Mouse (Mus musculus): ENCODE measurements around the gene Prune2.

The Prune2 gene

DNA sequence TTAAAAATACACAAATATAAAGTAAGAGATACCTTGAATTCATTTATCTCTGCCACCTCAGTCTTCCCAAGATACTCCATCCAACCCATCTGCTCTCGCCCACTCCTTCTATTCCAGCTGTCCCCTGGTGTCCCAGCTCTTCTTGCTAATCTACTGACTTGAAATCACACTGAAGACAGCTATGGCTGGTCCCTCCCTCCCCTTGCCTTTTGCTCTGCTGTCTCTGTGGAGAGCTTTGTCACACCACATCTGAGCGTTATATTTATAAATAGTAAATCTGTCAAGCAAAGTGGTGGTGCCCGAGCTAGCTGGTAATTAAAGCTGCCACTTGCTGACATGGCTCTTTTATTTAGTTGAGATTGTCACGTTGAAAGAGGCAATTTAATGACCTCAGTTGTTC is 224.6 kb downstream of the Prune2 start:
- in situ Hi-C loops (cut with MboI) = no loop called here

DNA sequence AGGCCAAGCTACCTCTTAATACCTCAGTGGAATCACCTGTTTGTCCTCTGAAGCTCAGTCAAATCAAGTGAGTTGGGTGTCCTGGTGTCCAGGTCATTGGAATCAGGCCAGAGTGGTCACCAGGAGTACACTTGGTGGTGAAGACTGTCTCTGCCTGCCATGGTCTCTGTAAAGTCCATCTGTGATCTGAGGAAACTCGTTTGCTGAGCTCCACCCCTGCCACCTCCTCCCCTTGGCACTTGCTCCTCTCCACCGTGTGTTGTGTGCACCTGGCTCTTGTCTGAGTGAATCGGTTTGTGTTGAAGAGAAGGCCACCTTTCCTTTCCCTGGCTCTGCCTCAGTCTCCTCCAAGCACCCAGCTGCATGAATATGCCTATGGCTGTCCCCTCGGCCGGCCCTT is 238.8 kb downstream of the Prune2 start:
- in situ Hi-C loops (cut with MboI) = no loop called here

DNA sequence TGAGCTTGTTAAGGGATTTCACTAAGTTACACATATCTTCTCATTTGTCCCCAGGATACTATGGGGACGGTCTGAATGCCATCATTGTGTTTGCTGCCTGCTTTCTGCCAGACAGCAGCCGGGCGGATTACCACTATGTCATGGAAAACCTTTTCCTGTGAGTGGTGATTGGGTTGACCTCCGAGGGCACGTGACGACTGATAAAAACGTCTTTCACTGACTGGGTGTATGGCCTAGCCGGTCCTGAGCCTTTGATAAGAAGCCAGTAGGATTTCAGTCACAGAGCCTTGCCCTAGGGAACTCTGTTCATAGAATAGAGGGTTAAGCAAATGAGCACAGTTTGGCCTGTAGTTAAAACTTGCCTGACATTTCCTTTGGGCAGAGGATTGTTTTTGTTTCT is 243.1 kb downstream of the Prune2 start:
- in situ Hi-C loops (cut with MboI) = no loop called here

DNA sequence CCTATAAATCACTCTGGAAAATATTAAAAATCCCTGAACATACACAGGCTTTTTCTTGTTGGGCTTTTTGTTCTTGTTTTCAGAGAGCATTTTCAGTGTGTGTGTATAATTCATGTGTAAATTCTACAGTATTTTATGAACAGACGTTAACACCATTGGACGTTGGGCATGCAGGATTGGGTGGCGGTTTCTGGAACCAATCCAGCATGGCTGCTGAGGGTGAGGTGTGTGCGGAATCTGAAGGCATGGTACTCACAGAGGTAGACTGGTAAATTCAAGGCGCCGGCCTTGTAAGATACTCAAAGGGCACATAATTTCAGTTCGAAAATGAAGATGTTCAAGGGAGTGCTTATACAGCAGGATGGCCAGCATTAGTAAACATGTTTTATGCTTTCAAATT is 251.2 kb downstream of the Prune2 start:
- in situ Hi-C loops (cut with MboI) = no loop called here

DNA sequence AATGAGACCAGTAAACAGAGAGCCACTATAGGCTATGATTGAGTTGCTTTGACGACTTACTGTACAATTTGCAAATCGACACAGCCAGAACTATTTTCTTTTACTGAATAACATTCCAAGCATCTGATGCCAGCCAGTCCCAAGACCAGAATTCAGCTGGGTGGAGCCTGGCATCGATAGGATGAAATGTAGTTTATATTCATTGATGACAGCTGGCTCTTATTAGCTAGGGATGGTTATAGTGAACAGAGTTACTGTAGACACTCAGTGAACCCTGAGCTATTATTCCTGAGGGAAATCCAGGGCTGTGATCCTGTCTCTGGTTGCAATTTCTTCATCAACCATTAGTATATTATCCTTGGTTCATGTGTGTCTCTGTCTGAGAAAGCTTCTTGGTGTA is 254.6 kb downstream of the Prune2 start:
- in situ Hi-C loops (cut with MboI) = no loop called here

DNA sequence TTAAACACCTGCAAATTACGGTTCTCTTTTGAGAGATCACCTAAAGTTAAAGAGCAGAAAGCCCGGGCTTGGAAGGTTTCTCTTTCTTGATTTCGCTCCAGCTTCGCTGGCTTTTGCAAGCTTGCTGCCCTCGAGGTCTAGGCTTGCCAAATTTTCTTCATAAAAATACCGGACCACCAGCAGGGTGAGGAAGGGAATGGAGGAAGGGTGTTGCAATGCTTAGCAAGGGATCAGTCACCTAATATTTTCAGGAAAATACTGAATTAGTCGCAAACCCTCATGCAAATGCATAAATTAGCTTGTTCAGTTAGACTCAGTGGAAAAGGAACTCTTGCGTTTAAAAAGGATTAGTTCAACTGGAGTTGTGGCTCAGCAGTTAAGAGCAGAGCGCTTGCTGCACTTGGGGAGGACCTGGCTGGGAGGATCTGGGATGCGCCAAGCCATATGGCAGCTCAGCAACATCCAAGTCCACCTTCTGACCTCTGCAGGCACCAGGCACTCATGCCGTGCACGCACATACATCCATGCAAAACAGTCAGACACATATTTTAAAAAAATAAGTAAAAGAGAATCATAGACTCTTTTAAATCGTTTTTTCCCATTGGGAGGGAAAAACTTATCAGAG is 259.1 kb downstream of the Prune2 start:
- in situ Hi-C loops (cut with MboI) = no loop called here

DNA sequence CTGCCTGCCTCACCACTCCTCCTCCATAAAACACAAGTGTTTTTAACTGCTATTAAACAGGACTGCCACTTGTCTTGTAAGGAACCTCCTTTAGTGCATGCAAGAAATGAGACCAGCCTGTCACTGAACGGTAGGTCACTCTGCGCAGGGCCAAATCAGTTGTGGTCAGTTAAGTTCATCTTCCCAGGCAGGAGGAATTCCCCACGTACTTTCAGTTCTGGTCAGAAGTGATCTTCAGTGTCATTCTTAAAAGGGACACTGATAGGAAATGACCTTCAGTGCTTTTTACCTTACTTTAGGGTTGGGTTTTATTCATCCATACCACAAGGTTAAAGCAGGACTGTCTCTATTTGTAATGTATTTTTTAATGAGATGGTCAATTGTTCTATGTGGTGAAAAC is 262.3 kb downstream of the Prune2 start:
- in situ Hi-C loops (cut with MboI) = no loop called here

DNA sequence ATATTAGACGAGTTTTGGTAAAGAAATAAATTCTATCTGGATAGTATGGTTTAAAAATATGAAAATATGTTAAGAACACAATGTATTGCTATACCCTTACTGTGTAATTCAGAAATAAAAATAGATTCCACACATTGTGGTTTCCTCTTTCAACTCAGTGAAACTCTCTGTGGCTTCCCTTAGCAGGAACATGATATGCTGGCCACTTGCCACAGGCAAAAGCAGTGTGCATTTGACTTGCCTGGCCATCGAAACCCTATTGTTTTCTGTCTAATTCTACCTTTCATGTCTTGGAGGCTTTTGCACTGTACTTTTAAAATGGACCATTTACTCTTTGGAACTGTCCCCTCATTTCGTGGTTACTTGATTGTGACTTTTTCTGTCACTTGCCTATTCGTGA is 267.9 kb downstream of the Prune2 start:
- in situ Hi-C loops (cut with MboI) = no loop called here

DNA sequence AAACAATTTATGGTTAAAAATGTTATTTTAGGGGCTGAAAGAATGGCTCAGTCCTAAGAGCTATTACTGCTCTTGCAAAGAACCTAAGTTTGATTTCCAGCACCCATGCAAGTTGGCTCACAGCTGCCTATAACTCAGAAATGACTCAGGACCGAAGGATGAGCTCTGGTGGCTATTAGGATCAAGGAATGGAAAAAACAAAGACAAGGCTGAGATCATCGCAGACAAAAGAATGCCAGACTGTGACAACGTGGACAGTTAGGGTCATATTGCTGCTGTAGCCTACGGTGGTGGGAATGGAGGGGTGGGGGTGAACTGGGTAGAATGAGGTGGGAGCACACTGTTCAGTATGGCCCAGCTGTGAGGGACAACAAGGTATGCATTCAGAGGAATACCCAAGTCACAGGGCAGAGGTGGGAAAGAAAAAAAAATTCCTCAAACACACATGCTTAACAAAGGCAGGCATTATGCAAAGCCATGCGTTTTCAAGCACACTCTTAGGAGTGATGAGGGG is 269.7 kb downstream of the Prune2 start:
- in situ Hi-C loops (cut with MboI) = no loop called here

DNA sequence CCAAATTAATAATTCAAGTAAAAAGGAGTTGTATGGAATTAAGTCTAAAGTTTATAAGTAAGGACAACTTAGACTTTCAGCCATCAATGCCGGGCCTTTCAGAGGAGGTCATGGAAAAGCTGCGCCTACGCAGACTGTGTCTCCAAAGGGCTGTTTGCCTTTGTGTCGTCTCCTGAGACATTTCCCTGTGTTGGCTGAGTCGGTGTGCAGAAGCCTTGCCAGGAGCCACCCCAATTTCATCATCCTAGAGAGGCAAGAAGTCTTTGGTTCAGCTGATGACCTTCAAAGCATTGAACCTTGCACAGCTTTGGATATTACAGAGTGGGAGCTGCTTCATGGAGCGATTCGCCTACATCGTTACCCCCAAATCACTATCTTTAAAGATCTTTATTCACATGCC is 270.2 kb downstream of the Prune2 start:
- in situ Hi-C loops (cut with MboI) = no loop called here

DNA sequence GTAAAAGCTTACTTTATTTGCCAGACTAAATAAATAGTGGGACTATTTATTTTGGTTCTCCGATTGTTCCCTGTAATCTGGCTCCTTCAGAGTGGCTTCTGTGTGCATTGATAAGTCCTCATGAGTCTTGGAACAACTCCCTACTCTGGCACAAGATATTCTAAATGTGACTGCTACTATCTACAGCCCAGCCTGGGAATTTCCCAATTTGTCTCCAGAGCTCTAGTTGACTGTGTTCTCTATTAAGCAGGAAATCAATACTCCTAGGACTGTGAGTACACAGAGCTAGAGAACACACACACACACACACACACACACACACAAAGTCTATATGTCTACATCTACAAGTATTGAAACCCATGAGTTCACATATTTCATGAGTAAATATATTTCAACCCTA is 274.1 kb downstream of the Prune2 start:
- in situ Hi-C loops (cut with MboI) = no loop called here

DNA sequence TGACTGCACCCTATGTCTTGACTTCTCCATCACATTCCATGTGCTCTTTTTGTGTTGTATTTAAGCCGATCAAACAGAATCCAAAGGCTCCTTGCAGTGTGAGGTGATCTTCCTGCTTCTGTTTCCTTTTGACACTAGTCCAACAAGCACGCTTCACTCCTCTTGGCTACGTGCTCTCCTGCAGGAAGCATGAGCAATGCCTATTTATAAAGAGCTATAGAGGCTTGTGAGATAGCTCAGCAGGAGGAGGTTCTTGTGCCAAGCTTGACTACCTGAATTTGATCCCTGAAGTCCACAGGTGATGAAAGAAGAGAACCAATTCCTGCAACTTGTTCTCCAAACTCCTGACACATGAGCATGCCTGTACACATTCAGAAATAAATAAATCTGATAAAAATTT is 282.6 kb downstream of the Prune2 start:
- in situ Hi-C loops (cut with MboI) = no loop called here

DNA sequence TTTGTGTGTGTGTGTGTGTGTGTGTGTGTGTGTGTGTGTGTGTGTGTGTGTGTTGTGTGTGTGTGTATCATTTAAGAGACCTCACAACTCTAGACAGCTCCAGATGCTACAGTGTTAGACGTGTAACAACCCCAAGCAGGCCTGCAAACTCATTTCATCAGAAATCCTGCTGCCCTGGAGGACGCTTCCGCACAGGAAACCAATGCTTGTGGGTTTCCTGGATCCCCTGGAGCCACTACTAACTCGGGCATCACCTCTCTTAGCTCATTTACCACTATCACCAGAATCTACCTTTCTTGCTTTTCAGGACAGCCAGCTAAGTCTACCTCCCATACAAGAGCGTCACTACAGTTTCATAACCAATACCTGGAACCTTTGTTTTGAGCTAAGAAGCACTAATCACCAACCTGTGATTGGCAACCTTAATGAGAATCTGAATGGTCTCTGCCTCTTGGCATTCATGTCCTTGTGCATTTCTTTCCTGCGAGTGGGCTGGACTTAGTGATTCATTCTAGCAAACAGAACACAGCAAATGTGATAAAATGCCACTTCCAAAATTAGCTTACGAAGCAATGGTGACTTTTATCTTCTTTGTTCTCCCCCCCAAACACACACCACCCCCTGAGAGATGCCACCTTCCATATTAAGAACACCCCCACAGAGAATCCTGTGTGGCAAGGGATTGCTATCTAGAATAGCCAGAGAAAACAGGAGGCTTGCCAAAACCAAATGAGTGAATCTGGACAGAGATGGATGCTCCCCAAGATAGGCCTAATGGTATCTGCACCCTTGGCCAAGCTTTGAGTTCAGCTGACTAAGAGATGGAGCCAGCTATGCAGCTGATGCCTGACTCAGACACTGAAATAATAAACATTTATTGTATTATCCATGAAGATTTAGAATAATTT is 284.5 kb downstream of the Prune2 start:
- in situ Hi-C loops (cut with MboI) = no loop called here

DNA sequence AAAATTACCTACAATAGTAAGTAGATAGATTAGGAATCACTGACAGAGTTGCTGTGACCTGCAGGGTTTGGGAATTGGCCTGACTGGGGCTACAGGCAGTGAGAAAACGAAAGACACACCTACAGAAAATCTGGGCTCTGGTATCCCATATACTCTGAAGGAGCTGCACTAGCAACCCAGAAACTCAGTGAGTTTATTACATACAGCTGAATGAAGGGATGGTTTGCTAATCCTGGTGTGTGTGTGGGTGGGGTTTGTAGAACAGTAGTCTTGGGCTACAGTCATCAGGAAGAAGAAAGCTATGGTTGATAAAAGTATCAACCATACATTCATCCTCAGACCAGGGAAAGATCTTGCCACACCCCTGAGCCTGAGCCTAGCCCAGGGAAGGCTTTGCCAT is 285.3 kb downstream of the Prune2 start:
- in situ Hi-C loops (cut with MboI) = no loop called here

DNA sequence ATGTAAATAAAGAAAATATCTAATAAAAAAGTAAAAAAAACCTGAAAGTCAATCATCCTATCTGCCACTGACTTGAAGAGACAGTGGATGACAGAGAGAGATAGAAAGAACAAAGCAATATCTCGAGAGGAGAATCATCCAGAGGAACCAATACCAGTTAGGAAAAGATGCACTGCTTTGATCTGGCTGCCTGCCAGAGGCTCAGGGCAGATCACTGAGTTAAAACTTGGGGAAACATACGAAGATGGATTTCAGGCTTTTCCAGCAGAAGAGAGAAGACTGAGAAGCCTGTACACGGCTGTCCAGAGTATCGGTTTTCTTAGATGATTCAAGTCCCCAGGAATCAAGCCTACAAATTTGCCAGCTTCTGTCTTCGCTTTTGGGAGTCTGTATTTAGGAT is 287.0 kb downstream of the Prune2 start:
- in situ Hi-C loops (cut with MboI) = no loop called here

DNA sequence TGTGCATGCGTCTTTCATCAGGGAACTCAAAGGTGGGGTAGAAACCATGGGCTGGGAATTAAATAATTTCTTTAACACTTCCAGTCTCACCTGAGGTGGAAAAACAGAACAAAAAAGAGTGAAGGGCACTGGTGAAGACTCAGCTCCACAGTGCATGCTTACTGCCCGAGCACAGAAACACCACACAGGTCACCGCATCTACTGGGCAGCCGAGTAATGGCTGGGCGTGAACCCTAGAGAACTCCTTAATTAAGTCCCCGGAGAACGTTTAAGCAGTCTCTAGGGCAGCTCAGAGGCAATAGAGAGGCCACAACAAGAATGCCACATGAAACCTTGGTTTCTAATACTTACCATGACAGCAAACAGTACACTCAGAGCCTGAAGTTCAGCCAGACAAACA is 288.6 kb downstream of the Prune2 start:
- in situ Hi-C loops (cut with MboI) = no loop called here

DNA sequence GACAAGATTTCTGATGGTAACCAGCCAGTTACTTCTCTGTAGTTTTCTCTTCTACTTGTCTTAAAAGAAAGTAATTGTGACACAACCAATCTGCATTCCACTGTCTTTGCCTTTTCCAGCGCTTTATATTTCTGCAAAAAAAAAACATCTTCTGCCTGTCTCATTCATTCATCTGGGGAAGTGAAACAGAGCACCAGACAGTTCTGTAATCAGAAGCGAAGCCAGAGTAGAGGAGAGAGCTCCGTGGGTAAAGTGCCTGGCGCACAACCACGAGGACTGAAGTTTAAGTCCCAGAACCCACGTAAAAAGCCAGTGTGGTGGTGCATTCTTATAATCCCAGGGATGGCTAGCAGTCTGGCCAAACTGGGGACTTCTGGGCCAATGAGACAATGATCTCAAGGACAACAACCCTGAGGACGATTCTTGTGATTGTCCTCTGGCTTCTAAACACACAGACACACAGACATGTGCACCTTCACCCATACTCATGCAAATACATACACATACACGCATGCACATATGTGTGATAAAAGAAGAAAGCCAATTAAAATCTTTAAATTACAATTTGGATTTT is 291.5 kb downstream of the Prune2 start:
- in situ Hi-C loops (cut with MboI) = no loop called here

DNA sequence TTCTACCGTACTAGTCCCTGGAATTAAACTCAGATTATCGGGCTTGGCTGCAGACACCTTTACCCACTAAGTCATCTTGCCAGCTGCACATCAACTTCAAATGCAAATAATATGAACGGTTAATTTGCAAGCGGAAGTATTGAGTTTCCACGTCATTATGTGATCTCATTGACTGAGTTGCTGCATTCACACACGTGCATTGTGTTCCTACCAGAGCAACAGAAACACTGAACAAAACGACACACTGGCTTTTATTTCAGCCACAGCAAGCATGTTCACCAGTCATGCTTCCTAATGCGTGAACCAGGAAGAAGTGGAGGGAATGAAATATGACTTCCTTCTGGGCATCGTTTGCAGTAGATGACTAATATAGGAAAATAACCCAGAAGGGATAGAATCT is 293.8 kb downstream of the Prune2 start:
- in situ Hi-C loops (cut with MboI) = loop anchor here (10.0 kb wide), 1 partner anchor 105 kb away; no protein-coding TSS in a partner anchor

DNA sequence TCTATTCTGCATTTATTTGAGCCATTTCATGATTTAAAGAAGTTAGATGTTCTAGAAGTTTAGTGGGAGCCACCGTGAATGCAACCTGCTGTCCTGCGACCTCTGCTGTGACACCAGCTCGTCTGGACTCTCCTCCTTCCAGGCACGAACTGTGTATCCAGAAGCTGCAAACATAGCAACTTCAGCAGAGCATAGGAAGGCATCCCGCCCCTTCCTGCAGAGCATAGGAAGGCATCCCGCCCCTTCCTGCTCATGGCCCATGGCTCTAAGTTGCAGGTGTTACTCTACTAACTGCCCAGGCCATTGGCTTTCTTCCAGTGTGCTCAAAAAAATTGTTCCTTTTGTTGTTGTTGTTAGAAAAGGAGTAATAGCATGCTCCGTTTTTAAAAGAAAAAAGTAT is 294.9 kb downstream of the Prune2 start:
- in situ Hi-C loops (cut with MboI) = loop anchor here (10.0 kb wide), 1 partner anchor 104 kb away; no protein-coding TSS in a partner anchor

DNA sequence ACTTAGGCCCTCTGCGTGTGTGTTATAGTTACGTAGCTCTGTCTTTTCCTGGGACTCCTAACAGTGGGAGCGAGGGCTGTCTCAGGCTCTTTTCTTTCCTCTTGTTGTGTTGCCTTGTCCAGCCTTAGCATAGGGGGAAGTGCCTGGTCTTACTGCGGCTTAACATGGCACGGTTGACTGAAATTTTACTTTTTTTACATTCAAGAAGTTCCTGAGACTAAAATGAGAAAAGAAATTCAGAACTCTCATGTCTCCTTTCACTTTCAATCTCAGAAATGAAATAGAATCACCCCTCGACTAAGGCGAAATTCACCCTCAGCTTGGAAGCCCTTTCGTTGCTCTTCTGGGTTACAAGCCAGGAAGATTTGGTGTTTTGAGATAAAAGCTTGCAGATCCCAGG is 295.5 kb downstream of the Prune2 start:
- in situ Hi-C loops (cut with MboI) = loop anchor here (10.0 kb wide), 1 partner anchor 103 kb away; no protein-coding TSS in a partner anchor

DNA sequence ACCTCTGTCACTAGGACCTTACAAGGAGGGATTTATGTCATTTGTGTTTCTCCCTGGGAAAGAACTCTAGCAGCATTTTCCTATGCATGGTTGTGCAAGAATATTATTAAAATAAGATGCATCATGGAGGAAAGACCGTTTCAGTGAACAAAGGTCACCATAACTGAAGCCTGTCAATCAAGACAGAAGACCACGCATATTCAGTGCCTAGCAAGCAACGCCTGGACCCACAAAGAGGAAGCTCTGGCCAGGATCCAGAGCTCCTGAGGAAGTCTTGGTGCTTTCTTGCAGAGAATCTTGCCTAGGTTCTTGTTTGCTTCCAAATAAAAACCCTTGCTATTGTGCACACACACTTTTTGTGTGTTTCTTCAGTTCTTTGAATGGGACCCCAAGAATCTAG is 296.9 kb downstream of the Prune2 start:
- in situ Hi-C loops (cut with MboI) = loop anchor here (10.0 kb wide), 1 partner anchor 102 kb away; no protein-coding TSS in a partner anchor

DNA sequence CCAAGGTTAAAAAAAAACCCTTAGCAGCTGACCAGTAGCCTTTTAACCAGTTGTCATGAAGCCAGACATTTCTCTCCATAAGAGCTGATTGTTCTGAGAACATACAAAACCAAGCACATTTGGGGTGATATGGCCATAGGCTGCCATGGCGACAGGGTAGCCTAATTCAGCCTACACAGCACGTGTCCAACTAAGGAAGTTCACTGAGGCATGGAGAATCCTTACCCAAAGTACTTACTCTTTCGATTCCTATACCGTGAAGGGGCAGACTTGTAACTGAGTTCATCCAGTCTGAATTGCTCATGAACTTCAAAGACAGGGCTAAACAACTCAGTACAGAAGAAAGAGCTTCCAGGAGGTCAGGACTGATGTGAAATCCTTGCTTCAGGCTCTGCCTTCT is 299.6 kb downstream of the Prune2 start:
- in situ Hi-C loops (cut with MboI) = loop anchor here (10.0 kb wide), 1 partner anchor 99 kb away; no protein-coding TSS in a partner anchor

DNA sequence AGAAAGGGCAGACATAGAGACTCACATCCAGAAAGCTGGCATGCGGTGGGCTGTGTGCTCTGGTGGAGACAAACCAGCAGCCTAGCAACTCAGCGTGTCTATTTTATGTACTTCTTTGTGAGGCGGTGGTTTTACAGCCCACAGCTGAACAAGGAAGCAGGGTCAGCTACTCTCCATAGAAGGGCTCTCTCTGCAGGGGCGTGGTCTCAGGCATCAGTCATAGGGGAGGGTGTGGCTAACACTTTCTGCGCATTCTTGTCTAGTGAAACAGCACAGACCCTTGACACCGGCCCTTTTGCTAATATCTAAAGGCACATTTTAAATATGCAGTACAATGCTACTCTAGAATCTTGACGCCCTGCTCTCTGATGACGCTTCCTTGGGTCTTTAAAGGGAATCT is 300.5 kb downstream of the Prune2 start:
- in situ Hi-C loops (cut with MboI) = loop anchor here (10.0 kb wide), 1 partner anchor 98 kb away; no protein-coding TSS in a partner anchor

Measured in mature B cell (primary cell).